Mouse (Mus musculus) ES-E14 (cell line): ENCODE results near the gene Adpgk.

Source experiments
- HCFC1 ChIP-seq: IDR thresholded peaks from 2 replicates; pipeline ENCODE4 v1.6.1; 2012; ENCODE audit warnings: low read length, inconsistent platforms, borderline replicate concordance; ENCODE audit not compliant: insufficient read depth
- MAFK ChIP-seq: IDR thresholded peaks from 2 replicates; pipeline ENCODE4 v1.6.1; 2014; ENCODE audit warnings: mild to moderate bottlenecking, low read depth, low read length, inconsistent platforms; ENCODE audit not compliant: insufficient read depth

GRCm38 (mm10) chr9:59246456-59247029 lies 44.8 kb upstream of the Adpgk start:
- TF ChIP-seq HCFC1 = no peak
- TF ChIP-seq MAFK = no peak
